Mouse (Mus musculus): ENCODE data around the gene Ypel2.

Gene Ypel2

DNA sequence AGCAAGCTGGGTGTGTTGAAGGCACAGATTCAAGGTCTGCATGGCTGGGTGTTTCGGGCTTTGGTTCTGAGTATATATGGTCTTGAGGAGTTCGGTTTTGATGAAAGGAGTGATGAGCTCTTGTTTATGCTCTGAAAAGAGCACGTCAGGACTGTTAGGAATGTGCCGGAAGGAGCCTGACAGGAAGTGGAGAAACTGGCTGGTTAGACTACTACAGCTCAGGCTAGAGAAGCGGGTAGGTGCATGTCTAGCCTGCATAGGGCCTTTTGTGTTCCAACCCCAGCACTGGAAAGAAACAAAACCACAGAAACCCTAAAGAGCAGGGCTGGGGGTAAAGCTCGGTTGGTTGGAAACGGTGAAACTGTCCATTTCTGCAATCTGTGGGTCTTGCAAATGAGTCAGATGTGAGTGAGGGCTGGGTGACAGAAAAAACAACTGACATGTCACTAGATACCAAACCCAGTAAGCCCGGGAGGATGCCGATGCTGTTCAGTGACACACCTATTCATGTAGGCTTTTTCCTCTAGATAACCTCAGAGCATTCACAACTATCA is 68.3 kb downstream of the Ypel2 start:
- no peak for DNase-seq

DNA sequence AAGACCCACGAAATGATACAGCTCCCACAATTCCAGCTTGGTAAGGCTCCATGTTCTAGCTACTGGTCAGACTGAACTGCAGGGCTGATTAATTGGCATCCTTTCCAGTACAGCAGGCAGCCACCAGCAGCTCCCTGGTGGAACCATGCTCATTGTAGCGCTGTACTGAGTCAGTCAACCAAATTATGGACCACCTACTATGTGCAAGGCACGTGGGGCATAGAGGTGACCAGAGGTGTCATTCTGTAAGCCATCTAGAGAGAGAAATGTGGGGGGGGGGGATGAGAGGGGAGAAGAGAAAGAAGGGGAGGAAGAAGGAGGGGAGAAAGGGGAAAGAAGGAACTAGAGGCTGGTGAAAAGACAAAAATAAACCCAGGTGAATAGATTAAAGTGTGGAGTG is 68.9 kb downstream of the Ypel2 start:
- DNase-seq = no peak

DNA sequence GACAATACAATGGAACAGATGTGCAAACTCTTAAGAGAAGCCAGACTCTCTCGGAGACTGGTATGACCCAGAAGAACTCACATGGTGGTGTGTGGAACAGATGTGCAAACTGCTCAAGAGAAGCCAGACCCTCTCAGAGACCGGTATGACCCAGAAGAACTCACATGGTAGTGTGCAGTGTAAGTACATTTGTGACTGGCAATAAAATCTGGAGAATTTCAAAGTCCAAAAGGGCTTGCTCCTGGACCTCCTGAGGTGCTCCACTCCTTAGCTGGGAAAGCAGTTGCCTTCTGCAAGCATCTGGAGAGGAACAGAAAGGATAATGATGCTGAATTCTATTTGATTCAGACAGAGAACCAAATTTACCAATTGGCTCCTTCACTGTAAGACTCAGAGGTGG is 69.9 kb downstream of the Ypel2 start:
- no peak for DNase-seq

DNA sequence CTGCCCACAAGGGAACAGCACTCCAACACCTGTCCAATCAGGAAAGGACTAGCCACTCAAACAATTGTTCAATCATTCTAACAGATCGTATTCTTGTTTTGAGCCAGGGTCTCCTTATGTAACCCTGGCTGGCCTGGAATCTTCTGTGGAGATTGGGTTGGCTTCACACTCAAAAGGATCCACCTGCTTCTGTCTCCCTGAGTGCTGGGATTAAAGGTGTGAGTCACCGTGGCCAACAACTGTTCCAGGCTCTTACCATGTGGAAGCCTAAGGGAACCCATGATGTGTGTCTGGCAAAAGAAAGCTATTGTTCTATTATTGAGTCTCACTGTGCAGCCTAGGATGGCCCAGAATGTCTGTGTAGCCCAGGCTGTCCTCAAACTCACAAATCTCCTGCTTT is 71.5 kb downstream of the Ypel2 start:
- DNase-seq = no peak

- peak; percentile 24 for DNase-seq
Measured at GRCm38 (mm10) chr11:86921335-86921734, 72.2 kb downstream of the Ypel2 start.

DNA sequence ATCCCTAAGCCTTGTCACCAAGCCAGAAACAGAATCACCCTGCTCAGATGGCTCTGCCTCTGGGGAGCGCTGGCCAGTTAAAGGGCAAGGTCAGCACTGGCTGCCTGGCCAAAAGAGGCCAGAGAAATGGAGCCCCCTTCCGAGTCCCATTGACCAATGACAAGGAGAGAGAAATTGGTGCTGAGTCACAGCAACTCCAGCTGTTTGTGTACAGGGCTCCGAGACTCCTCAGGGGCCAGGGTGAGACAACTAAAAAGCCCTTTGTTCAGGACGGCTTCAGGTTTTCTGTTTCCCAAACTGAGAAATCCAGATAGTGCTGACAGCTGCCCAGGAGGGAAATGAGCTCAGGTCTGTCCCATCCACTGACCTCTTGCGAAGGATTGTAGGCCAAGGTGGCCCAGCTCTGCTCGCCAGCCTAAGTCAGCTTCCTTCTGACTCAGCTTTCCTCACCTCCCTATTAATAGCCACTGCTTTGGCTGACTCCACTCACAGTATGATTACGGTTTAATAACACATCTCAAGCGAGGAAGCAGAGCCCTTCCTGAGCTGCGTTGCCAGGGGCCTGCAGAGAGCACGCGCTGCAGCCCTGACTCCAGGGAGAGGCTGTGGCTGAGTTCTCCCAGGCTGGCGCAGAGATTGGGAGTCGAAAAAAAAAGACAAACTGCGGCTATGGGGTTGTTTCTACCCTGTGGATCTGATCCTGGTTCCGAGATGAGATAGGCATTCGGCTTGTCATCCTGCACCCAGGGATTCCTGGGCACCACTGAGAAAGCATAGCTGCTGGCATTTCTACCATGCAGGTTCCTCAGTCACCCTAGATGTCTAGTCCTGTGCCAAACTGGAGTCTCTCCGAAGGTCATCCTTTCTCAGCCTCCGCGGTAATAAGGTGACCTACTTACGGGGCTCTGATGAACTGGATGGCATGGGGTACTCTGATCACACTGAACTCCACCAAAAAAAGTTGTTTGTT is 73.1 kb downstream of the Ypel2 start:
- peak; percentile 60 for DNase-seq

DNA sequence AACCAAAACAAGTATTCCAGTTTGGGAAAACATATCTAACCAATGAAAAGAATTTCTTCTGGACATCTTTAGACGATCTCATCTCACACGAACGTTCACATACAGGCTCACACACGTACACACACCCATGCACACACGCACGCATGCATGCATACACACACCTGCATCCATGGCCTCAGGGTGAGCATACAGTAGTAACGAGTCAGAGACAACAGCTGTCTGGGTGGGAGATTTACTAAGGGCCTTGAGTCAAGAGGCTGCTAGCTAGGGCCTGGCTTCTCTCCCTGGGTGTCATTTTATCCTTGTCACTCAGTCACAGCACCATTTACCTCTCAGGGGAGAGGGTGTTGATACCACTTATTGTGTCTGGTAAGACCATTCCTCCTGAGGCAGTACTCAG is 74.0 kb downstream of the Ypel2 start:
- DNase-seq = no peak

GRCm38 (mm10) chr11:86917536-86917935 is 76.0 kb downstream of the Ypel2 start:
- DNase-seq = no peak

DNA sequence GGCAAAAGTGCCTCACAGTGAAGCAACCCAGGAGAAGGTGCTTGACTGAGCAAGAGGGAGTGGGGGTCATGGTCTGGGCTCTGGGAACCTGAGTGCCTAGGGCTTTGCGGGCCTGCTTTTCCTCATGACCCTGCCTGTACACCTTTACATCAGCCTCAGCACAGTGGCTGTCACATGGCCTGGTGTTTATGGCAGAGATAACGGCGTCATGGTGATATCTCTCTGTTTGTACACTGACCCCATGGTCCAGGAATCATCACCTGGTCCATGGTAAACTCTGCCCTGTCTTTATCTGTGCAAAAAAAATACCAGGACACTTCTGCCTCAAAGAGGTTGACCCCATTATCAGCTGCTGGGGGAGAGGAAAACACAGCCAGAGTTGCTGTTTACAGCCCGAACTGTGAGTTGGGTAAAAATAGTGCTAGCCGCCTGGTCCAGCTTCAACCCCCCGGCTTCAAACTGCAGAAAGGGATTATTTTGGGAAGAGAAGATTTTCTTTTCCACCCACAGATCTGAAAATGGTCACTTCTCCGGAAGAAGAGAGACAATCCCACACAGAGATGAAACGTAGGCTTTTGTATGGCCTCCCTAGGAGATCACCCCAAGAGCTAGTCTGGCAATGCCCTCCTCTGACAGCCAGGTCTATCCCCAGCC is 76.8 kb downstream of the Ypel2 start:
- no peak for DNase-seq

- DNase-seq = no peak
Measured at GRCm38 (mm10) chr11:86914329-86914728, 79.2 kb downstream of the Ypel2 start.

DNA sequence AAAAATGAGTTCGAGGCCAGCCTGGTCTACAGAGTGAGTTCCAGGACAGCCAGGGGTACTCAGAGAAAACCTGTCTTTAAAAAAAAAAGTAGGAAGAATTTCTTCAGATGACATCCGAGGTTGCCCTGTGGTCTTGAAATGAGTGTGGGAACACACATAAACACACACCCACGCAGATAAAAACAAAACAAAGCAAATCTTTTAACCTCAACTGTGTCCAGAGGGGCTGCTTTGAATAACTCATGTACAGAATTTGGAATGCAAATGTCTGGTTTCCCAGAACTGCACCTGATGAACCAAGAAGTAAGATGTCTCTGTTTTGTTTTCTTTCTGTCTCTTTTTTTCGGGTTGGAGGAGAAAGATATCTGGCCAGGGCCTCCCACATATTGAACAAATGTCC is 83.3 kb downstream of the Ypel2 start:
- no peak for DNase-seq

- DNase-seq = no peak
Measured at GRCm38 (mm10) chr11:86909028-86909427, 84.5 kb downstream of the Ypel2 start.

- no peak for DNase-seq
Measured at GRCm38 (mm10) chr11:86907889-86908590, 85.5 kb downstream of the Ypel2 start.

DNA sequence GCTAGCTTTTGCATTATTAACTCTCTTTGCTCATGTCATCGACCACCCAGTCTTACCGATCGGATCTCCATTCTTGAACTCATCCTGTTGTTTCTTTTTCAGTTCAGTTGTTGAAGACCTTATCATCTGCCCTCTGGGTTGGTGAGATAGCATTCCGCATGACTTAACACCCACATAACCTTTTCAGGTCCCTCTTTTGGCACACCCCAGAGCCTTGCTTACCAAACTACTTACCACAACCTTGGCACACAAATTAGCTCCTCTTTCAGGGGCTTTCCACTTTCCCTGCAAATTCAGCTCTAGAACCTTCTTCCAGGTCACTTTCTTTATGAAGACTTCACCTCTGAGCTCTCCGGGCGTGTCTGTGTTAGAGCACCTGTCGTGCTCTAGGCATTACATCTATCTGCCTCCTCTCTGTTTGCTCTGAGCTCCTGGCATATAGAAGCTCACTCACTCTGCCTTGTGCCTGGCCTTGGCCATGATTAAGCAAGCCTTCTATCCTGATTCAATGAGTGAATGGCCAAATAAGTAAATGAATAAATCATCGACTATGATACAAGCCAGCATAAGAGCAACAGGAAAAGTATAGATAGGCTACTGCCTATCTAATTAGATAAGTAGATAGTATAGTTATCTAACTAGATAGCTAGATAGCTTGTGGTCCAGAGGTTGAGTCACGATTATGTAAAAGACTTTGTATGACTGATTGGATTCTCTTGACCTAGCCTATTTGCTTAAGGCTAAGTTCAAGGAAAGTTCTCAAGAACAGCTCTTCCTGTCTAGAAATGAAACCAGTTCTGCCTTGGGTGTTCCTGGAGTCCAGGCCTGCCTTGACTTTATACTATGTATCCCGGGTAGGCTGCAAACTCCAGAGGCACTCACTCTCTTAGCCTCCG is 86.5 kb downstream of the Ypel2 start:
- no peak for DNase-seq

DNA sequence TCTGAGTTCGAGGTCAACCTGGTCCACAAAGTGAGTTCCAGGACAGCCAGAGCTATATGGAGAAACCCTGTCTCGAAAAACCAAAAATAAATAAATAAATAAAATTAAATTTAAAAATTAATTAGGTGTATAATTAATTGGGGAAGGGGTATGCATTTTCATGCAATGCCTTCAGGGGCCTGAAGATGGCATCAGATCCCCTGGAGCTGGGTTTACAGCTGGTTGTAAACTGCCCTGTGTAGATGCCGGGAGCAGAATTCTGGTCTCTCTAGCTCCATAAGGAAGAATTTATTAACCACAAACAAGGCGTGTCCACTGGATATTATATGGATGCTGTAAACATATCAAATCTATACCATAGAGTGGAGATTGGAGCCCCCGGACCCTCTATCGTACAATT is 87.2 kb downstream of the Ypel2 start:
- DNase-seq = no peak

DNA sequence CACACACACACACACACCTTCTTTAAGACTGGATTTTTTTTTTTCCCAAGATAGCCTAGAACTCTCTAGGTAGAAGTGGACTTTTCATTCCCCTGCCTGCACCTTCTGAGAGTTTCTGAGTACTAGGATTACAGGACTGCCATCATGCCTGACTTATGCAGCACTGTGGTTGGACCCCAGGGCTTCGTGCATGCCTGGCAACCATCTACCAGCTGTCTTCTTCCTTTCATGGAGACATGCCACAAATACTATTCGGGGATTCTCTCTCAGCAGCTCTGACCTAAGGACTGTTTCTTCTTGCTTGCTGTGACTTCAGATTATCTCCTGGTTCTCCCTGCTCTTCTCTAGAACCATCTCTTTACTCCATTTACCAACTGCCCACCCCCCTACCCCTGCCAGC is 88.2 kb downstream of the Ypel2 start:
- DNase-seq = no peak

DNA sequence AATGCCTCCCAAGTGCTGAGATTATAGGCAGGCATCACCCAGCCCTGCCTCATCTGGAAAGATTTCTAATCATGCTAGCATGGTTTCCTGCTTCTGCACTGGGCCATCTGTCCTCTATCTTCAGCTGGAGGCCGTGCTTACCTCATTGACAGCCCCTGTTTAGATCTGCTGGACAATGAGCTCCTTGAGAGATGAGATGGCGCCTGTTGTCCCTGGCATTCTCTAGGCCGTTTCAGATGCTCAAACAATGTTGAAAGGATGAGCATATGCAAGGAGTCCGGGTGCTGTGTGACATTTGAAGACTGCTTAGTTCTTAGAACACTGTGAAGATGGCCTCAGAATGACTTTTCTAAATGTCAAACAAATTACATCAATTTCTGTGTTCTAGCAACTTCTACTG is 88.8 kb downstream of the Ypel2 start:
- DNase-seq = no peak

- DNase-seq = no peak
Measured at GRCm38 (mm10) chr11:86898367-86898766, 95.1 kb downstream of the Ypel2 start.

GRCm38 (mm10) chr11:86895567-86895966 is 97.9 kb downstream of the Ypel2 start:
- no peak for DNase-seq

GRCm38 (mm10) chr11:86895156-86895555 is 98.4 kb downstream of the Ypel2 start:
- no peak for DNase-seq

DNA sequence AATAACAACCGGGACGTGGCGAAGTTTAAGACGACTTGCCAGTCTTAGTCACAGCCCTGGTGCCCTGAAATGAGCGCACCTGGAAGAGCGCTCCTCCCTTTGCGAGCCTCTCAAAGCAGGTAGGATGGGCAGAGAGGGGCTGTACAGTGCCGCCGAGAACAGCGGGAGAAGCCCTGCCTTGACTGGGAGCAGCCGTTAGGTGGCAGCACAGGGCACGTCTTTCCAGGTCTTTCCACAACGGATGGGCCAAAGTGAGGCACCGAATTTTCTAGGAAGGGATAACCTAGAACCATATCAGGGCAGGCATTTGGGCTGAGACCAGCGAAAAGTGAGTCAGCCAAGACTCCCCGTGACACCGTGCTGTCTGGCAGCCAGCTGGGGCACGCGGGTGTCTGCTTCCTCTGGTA is 99.3 kb downstream of the Ypel2 start:
- DNase-seq = peak; percentile 85

DNA sequence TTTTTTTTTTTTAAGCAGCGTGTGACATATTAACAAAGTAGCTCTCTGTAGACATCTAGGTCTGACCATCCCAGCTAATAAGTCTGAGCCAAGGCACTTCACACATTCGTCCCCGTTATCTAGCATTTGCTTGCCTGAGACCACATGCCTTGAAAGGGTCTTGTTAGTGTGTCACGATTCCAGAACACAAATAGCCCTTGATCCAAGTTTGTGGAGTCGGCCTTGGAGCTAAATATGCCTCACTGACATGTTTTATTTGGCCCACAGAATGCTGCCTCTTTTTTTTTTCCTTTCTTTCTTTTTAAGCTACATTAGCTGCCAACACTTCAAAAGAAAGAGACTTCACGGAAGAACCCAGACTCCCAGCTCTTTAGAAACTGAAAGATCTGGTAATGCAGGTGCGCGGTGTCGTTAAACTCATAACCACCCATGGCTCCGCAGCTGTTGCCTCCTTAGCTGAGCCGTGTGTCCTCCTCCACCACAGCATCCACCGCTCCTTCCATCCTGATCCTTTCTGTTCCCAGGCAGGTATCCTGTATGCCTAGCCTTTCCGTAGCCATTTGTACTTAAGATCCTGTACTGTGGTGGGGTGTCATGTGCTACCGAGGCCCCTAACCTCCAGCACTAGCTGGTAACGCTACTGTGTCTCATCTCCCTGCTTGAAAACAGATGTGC is 100.4 kb downstream of the Ypel2 start:
- no peak for DNase-seq
